Mouse (Mus musculus) lung, adult 2 months (tissue): ENCODE measurements at regions not wholly inside any gene's neighbourhood (a gene's known extent, or its start where the extent isn't known, plus 50 kb on each side); places are given as distances from the start of the nearest gene placed in this dataset.

Experiments
- DNase-seq: peaks from one replicate; pipeline ENCODE4 v3.0.0; 2022
- H3K4me1 ChIP-seq: fragments of 200-500 bp; 2 replicates; pipeline ENCODE4 v1.6.1; 2011; ENCODE audit warnings: low read length; ENCODE audit not compliant: control insufficient read depth, insufficient read depth
- H3K4me3 ChIP-seq: fragments of 200-500 bp; replicated peaks from 2 replicates; pipeline ENCODE3; 2011; ENCODE audit warnings: low read depth, mild to moderate bottlenecking, control low read depth, low read length; ENCODE audit errors: extremely low read depth
- CTCF ChIP-seq: fragments of 200-500 bp; IDR thresholded peaks from 2 replicates; pipeline ENCODE4 v1.5.1; 2011; ENCODE audit warnings: mild to moderate bottlenecking, low read length, control low read depth; ENCODE audit not compliant: insufficient read depth
- POLR2A ChIP-seq: fragments of 200-500 bp; IDR thresholded peaks from 2 replicates; pipeline ENCODE4 v1.6.1; 2011; ENCODE audit warnings: low read depth, mild to moderate bottlenecking, control low read depth, low read length, borderline replicate concordance; ENCODE audit errors: extremely low read depth
- WGBS: fragments of 180-500 bp; shearing (Covaris S2); methylation state at CpG from one replicate; pipeline ENCODE4 v1.1.7; 2018; 5-methylcytosine and 5-hydroxymethylcytosine counted together

DNA sequence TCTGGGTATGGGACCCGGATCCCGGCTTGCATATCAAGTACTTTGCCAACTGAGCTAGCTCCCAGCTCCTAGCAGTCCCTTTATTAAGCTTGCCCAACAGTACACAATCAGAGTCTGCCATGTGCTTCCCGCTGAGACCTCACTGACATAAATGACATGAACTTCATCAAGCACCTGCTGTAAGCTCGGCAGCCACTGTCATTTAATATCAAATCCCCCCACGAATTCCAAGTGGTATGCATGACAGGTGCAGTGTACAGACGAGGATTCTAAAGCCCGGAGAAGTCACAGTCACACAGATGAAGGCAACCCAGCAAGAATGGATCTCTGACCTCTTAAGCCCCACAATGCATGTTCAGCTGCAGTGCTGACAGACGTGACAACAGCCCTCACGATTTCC is 257.3 kb downstream of the Rybp start:
- Histone ChIP-seq H3K4me1 (no peaks in the 10 kb centered on the region), H3K4me3 (no peak overlapping the region)
- 63% methylated on average over 9 of the region's 9 CpGs for WGBS
- TF ChIP-seq CTCF (no peak), POLR2A (no peak)
- DNase-seq = no peak

- no peaks in the 10 kb centered on the region for H3K4me1 ChIP-seq
- TF ChIP-seq POLR2A (no peak), CTCF (no peak)
- no peak overlapping the region for H3K4me3 ChIP-seq
- WGBS = 57% methylated on average over 5 of the region's 5 CpGs
- DNase-seq = no peak
Observed at GRCm38 (mm10) chr6:100027524-100027923, 259.8 kb downstream of the Rybp start.

DNA sequence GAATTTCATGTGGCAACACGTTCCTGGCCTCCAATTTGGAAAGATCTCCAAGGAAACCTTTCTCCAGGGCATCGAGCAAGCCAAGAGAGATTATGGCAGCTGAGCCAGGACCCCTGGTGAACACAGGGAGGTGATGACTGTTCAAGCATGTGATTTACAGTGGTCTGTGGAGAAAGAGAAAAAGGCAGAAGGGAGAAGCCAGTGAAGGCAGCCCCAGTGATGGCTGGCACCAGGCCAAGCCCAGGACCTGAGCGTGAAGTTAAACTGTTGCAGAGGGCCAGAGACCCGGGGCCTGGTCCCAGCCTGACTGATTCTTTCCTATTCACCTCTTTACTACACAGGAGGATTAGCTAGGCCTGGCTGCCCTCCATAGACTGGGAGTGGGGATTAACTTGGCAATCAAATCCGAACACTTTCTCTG is 261.7 kb downstream of the Rybp start:
- TF ChIP-seq CTCF = no peak
- no peak for TF ChIP-seq POLR2A

DNA sequence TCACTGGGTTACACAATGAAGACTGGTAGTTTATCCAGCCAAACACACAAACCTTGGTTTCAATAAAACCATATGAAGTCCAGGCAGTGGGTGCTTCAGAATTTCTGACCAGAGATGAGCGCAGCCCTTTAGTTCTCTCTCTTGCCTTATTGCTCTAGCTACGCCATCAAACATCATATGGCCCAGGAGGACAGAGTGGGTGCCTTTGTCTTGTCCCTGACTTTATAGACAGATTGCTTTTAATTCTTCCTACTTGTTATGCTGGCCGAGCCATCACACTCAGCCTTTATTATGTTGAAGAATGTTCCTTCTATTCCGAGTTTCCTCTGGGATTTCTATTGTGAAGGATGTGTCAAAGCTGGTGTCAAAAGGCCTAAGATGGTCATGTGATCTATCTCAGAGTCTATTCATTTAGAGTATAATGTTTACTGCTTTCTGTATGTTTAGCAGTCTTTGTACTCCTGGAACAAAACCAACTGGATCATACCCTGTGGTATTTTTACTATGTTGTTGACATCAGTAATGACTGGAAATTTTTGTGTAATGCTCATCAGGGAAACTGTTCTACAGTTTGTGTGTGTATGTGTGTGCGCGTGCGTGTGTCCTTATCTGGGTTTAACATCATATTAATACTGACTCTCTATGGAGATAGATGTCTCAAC is 263.7 kb downstream of the Rybp start:
- no peak overlapping the region for H3K4me3 ChIP-seq
- TF ChIP-seq POLR2A (no peak), CTCF (no peak)
- H3K4me1 ChIP-seq = no peaks in the 10 kb centered on the region
- no peak for DNase-seq
- WGBS = 74% methylated on average over 7 of the region's 7 CpGs

More for the DNA sequence above, 261.7 kb downstream of the Rybp start:
- 81% methylated on average over 5 of the region's 5 CpGs for WGBS
- H3K4me3 ChIP-seq = no peak overlapping the region
- no peaks in the 10 kb centered on the region for H3K4me1 ChIP-seq
- no peak for DNase-seq

- 89% methylated on average over 3 of the region's 3 CpGs for WGBS
- Histone ChIP-seq H3K4me3 (no peak overlapping the region), H3K4me1 (no peaks in the 10 kb centered on the region)
- no peak for DNase-seq
- TF ChIP-seq CTCF (no peak), POLR2A (no peak)
Observed at GRCm38 (mm10) chr6:100019016-100019415, 268.3 kb downstream of the Rybp start.

- 40% methylated on average over 6 of the region's 6 CpGs for WGBS
- no peak overlapping the region for H3K4me3 ChIP-seq
- peak; percentile 22 for DNase-seq
- 0 out of 2 replicates have a peak, but pooled peaks cover 2% of the 10 kb centered on the region for H3K4me1 ChIP-seq
- TF ChIP-seq CTCF (no peak), POLR2A (no peak)
Observed at GRCm38 (mm10) chr6:100013949-100014348, 273.3 kb downstream of the Rybp start.

DNA sequence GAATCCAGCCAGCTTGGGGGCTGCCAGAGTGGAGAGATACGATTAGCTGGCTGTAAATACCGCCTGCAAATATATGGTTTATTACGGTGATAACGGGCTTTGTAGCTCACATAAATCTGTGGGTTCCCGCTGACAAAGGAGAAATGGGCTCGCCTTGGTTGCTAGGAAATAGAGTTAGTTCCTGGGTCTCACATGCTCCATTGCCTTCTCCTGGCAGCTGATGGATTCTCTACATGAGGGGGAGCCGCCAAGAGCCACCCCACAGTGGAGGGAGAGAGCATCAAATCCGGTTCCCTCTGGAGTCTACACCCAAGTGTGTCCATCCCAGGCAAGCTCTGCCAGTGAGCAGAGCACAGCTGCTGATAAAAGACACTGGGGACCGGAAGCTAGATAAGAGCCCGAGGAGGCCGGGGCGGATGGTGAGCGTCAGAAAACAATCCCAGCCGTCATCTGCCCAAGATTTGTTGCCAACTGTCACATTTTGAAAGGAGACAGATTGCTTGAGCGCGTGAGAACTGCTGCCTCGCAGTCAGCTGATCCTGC is 275.7 kb downstream of the Rybp start:
- WGBS = 17% methylated on average over 17 of the region's 17 CpGs
- H3K4me1 ChIP-seq = 0 out of 2 replicates have a peak, but pooled peaks cover 2% of the 10 kb centered on the region
- peak; percentile 26 for DNase-seq
- no peak for TF ChIP-seq POLR2A
- no peak for TF ChIP-seq CTCF
- no peak overlapping the region for H3K4me3 ChIP-seq

DNA sequence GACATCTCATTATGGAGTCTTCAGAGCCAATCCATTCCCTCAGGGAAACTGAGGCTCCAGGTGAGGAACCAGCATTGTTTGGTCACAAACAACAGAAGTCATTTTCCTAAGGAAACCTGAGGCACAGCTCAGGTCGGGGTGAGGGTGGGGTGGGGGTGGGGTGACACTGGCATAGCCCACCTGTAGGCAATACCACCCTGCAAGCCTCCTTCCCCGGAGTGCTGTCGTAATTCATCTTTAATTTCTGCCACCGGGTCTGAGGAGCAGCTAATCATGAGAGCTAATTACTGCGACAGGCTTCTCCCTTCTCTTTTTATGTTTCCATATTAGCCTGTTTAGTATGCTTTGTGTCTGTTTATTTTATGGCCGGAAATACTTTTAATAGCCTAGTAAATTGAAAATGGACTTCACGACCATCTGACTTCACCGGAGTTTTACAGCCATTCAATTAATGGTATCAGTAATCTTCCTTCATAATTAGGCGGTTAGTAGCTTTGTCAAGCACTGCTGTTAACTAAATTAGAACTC is 276.3 kb downstream of the Rybp start:
- 37% methylated on average over 9 of the region's 9 CpGs for WGBS
- 0 out of 2 replicates have a peak, but pooled peaks cover 2% of the 10 kb centered on the region for H3K4me1 ChIP-seq
- no peak overlapping the region for H3K4me3 ChIP-seq
- TF ChIP-seq POLR2A = no peak
- TF ChIP-seq CTCF = no peak
- DNase-seq = no peak

GRCm38 (mm10) chr6:99999711-100000365 is 273.6 kb upstream of the Prok2 start:
- TF ChIP-seq POLR2A (no peak), CTCF (no peak)
- 72% methylated on average over 13 of the region's 13 CpGs for WGBS
- no peak for DNase-seq
- no peaks in the 10 kb centered on the region; the same call in 1 of the 2 replicates for H3K4me1 ChIP-seq
- H3K4me3 ChIP-seq = no peak overlapping the region
